Mouse (Mus musculus): ENCODE measurements at regions not wholly inside any gene's neighbourhood (a gene's known extent, or its start where the extent isn't known, plus 50 kb on each side); places are given as distances from the start of the nearest gene placed in this dataset.

DNA sequence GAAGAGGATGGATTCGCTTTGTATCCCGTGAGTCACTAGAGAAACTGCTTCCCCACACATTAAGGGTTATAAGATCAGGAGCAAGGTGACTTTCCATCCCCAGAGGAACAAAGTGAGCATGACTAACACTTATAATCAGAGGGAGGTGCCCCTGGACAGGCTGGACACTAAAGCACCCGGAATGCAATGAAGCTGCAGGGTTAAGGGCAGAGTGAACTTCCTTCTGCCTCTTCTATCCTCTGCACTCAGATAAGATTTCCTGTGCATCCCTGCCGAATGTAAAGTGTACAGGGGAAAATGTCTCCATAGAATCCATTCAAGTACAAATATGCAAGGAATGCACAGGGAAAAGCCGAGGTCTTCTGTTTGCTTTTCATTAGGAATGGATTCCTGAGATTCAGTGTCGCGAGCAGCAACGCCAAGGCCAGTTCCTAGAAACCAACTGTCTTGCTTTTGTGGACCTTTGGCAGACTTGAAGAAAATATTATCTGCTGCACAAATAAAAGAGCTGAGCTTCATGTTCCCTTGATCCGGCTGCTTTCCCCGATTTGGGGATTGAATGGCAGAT is 58.5 kb upstream of the Fbxl7 start:
- ATAC-seq (ENCODE audit: low read depth): no peak
- no peak overlapping the region for H3K27ac ChIP-seq (replicated peaks)

DNA sequence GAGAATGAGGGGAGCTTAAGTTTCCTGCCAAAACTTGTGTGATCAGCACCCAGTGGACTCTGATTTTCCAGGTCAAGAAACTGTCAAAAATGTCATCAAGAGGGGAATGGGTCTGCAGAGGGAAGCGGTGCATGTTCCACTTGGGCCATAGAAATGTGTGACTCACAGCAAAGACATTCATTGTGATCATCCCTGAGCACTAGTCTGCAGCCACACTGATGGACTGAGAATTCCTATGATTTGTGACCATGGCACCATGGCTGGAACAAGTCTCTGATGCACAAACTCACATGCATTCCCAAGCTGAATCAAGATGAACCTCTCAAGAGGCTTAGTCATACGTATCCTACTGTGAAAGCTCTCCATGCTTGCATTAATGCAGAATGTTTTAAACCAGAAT is 63.6 kb upstream of the Fbxl7 start:
- ATAC-seq (ENCODE audit: low read depth): no peak
- no peak overlapping the region for H3K4me3 ChIP-seq
- no peaks in the 10 kb centered on the region for H3K27me3 ChIP-seq
- H3K36me3 ChIP-seq: no peaks in the 10 kb centered on the region
- no peak overlapping the region for H3K4me2 ChIP-seq
- H3K9ac ChIP-seq: no peak overlapping the region
- H3K27ac ChIP-seq (replicated peaks): no peak overlapping the region
- H3K4me1 ChIP-seq (replicated peaks): peaks cover 3% of the 10 kb centered on the region; the same call in 1 of the 2 replicates
- 97% methylated on average over 2 of the region's 2 CpGs for WGBS
- H3K9me3 ChIP-seq: no peaks in the 10 kb centered on the region

More for the DNA sequence above, 58.5 kb upstream of the Fbxl7 start:
- no peaks in the 10 kb centered on the region for H3K27me3 ChIP-seq
- 25% methylated on average over 10 of the region's 10 CpGs for WGBS
- no peaks in the 10 kb centered on the region for H3K36me3 ChIP-seq
- no peaks in the 10 kb centered on the region for H3K9me3 ChIP-seq
- no peak overlapping the region; the same call in 1 of the 2 replicates for H3K4me2 ChIP-seq
- H3K9ac ChIP-seq: no peak overlapping the region
- H3K4me1 ChIP-seq (replicated peaks): peaks cover 5% of the 10 kb centered on the region; the same call in 1 of the 2 replicates
- no peak overlapping the region for H3K4me3 ChIP-seq

DNA sequence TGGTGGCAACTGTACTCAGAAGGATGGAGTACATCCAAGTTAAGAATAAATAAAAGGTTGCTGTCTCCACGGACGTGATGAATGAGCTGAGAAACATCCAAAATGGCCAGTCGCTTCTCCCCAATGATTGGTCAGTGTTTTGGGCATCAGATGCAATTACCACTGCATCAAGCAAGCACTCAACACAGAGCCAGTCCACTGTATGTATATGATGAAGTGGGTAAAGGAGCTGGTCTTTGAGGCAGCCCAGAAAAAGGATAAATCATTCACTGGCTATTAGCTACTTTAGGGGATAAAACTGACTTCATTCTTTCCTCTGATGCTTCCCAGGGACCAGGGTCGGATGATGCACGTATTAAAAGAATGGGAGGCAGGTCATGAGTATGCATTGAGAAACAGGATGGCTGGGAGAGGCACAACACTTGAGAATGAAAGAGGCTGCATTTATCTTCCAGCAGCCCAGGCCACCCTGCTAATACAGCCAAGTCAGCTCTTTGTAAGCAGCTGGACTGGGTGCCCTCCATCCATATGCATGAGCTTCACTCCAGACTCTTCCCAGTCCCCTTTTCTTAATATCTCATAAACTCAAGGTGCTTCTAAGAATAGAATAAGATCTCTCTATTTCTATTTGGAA is 73.1 kb upstream of the Fbxl7 start:
- H3K4me2 ChIP-seq: no peak overlapping the region
- peak; percentile 71; the same call in 1 of the 2 replicates for ATAC-seq (ENCODE audit: low read depth)
- WGBS: 41% methylated on average over 5 of the region's 5 CpGs
- no peak overlapping the region for H3K27ac ChIP-seq (replicated peaks)
- peaks cover 7% of the 10 kb centered on the region for H3K4me1 ChIP-seq (replicated peaks)
- no peak overlapping the region for H3K9ac ChIP-seq
- H3K36me3 ChIP-seq: no peaks in the 10 kb centered on the region
- H3K9me3 ChIP-seq: no peaks in the 10 kb centered on the region
- no peaks in the 10 kb centered on the region for H3K27me3 ChIP-seq
- H3K4me3 ChIP-seq: no peak overlapping the region

DNA sequence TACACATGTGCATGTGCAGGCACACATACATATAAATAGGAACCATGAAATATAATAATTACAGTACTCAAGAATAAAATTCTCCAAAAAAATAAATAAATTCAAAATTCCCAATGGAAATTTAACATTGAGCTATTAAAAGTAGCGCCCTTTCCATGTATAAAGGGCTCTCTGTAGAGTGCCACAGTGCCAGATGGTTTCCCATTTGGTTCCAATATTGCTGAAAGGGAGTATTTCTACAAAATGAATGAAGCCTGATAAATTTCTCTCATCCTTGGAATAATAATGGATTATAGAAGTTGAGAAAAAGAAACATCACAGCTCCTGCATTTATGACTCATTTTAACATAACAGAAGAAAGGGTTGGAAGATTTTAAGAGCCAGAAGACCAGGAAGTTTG is 75.4 kb upstream of the Fbxl7 start:
- ATAC-seq (ENCODE audit: low read depth): no peak
- no peak overlapping the region for H3K27ac ChIP-seq (replicated peaks)
- no peak overlapping the region for H3K9ac ChIP-seq
- WGBS: 85% methylated on average over 1 of the region's 1 CpGs
- H3K9me3 ChIP-seq: no peaks in the 10 kb centered on the region
- H3K27me3 ChIP-seq: no peaks in the 10 kb centered on the region
- H3K36me3 ChIP-seq: no peaks in the 10 kb centered on the region
- no peak overlapping the region for H3K4me3 ChIP-seq
- no peak overlapping the region for H3K4me2 ChIP-seq
- peaks cover 7% of the 10 kb centered on the region for H3K4me1 ChIP-seq (replicated peaks)

DNA sequence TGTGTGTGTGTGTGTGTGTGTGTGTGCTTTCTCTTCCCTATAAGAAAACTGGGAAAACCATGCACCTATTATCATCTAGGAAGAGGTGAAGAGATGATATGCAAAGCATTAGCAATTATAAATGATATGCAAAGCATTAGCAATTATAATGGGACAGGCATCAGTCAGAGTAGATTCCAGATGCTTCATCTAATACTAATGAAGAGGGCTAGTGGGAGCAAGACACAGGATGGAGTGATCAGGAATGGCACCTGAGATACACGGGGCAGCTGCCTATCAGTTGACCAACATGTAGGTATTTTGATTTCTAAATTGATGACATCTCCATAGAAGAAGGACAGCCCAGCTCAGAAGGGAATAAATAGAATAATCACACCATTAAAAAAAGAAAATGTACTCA is 97.7 kb upstream of the Fbxl7 start:
- Histone ChIP-seq H3K9ac (no peak overlapping the region), H3K9me3 (no peaks in the 10 kb centered on the region), H3K27me3 (no peaks in the 10 kb centered on the region), H3K4me1 (replicated peaks) (no peaks in the 10 kb centered on the region), H3K27ac (replicated peaks) (no peak overlapping the region), H3K36me3 (no peaks in the 10 kb centered on the region), H3K4me3 (no peak overlapping the region), H3K4me2 (no peak overlapping the region)
- 78% methylated on average over 1 of the region's 1 CpGs for WGBS
- ATAC-seq (ENCODE audit: low read depth): no peak

DNA sequence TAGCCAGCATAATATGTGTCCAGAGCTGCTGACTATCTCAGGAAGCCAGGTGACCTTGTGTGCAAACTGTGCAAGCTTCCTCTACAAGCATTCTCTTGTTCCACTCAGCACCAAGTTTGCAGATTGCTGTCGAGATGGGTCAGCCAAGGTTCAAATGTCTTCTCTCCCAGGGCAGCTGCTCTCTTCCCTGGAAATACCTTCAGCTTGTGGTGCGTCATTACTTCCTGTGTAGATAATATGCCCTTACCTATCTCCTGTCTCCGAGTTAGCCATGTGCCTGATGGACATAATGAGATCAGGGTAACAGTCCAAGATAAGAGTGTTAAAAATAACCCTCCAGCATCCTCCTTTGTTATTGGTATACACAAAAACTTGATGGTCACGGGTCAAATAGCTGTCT is 113.7 kb upstream of the Fbxl7 start:
- no peaks in the 10 kb centered on the region for H3K36me3 ChIP-seq
- H3K9ac ChIP-seq: no peak overlapping the region
- 79% methylated on average over 4 of the region's 4 CpGs for WGBS
- H3K9me3 ChIP-seq: peaks cover 3% of the 10 kb centered on the region; the same call in 1 of the 2 replicates
- no peak for ATAC-seq (ENCODE audit: low read depth)
- H3K4me3 ChIP-seq: no peak overlapping the region
- H3K27me3 ChIP-seq: no peaks in the 10 kb centered on the region
- H3K4me1 ChIP-seq (replicated peaks): peaks cover 5% of the 10 kb centered on the region
- H3K4me2 ChIP-seq: no peak overlapping the region
- no peak overlapping the region for H3K27ac ChIP-seq (replicated peaks)

DNA sequence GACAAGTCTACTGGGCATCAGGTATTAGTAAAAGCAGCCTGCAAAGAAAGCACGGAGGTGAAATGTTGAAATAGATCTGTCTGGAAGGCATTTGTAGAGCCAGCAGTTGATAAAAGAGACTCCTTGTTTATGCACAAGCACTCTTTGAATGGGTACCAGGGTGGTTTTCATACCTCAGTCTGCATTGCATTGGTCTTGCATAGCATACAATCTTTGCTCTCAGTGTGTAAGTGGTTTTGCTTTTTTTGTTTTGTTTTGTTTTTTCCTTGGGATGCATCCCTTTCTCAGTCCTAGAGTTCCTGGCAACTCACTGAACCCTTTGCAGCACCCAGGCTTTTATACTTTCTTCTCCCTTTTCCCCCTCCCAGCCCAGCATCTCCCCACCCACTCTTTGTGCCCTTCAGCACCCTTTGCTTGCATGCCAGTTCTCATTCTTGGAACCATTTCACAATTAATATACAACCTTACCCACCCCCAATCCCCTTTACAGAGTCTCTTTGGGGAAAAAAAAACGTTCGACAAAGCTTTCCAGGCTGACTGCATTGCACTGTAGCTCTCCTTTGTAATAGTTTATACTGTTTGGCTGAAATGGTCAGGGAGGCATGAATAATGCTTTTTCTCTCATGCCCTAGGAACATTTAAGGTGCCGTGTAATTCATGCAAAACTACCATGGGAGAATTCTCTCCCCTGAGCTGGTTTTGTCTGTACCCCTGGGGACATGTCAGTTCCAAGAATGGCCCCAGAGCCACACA is 118.7 kb upstream of the Fbxl7 start:
- peak overlapping the region; percentile 28; the same call in 1 of the 2 replicates for H3K27ac ChIP-seq (replicated peaks)
- H3K4me2 ChIP-seq: no peak overlapping the region
- H3K9ac ChIP-seq: no peak overlapping the region
- no peak overlapping the region for H3K4me3 ChIP-seq
- H3K9me3 ChIP-seq: no peaks in the 10 kb centered on the region
- peaks cover 12% of the 10 kb centered on the region for H3K4me1 ChIP-seq (replicated peaks)
- WGBS: 10% methylated on average over 4 of the region's 4 CpGs
- no peaks in the 10 kb centered on the region for H3K36me3 ChIP-seq
- H3K27me3 ChIP-seq: no peaks in the 10 kb centered on the region
- ATAC-seq (ENCODE audit: low read depth): peak; percentile 77

DNA sequence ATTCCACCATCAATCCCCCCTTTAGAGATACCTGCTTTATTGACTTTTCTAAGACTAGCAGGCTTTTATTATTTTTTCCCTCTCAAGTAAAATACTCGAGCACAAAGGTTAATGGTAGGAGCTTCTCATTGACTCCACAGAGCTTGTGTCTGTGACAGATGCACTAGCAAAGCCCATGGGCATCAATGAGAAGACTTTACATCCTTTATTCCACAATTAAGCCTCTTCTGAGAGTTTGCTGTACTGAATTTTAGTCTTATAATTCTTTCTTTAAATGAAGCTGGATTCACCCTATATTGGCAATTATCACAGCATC is 119.2 kb upstream of the Fbxl7 start:
- Histone ChIP-seq H3K9me3 (no peaks in the 10 kb centered on the region), H3K27me3 (no peaks in the 10 kb centered on the region), H3K4me2 (no peak overlapping the region), H3K27ac (replicated peaks) (no peak overlapping the region), H3K4me1 (replicated peaks) (peaks cover 12% of the 10 kb centered on the region), H3K4me3 (no peak overlapping the region), H3K9ac (no peak overlapping the region), H3K36me3 (no peaks in the 10 kb centered on the region)
- no peak for ATAC-seq (ENCODE audit: low read depth)
- 11% methylated on average over 1 of the region's 1 CpGs for WGBS

DNA sequence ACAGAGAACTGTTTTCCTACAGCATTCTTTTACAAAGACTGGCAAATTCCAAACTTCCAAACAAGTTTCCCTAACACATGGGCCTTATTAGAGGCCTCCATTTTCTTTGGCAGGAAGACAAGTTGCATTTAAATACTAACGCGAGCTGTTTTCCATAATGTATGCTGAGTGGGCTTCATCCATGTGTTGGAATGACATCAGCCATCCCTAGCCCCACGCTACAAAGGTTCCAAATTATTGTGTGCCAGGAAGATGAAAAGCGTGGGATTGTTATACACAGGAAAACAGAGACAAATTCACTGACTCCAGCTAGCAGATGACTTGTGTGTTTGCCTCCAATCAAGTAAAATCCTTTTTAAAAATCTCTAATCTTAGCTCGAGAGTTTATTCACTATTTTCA is 125.1 kb upstream of the Fbxl7 start:
- Histone ChIP-seq H3K27me3 (no peaks in the 10 kb centered on the region), H3K4me3 (no peak overlapping the region), H3K36me3 (no peaks in the 10 kb centered on the region), H3K4me2 (no peak overlapping the region), H3K27ac (replicated peaks) (no peak overlapping the region), H3K9me3 (no peaks in the 10 kb centered on the region), H3K4me1 (replicated peaks) (no peaks in the 10 kb centered on the region), H3K9ac (no peak overlapping the region)
- 70% methylated on average over 5 of the region's 5 CpGs for WGBS
- ATAC-seq (ENCODE audit: low read depth): no peak

DNA sequence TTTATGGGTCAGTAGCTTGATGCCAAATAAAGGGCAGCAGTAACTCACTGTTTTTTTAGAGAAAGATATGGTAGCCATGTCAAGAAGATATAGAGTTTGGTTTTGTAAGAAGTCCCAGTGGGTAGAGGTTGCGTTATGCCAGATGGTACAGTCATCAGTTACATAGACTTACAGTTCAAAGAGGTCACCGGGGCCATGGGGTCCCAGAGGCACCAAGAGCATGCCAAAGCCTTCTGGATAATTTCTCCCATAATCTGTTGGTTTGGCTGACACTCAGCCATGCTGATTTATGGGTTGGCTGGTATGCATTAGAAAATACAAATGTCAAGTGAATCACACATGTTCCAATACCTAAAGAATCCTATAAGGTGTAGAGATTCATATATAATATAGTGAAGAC is 137.9 kb upstream of the Fbxl7 start:
- no peak overlapping the region for H3K4me3 ChIP-seq
- H3K9me3 ChIP-seq: no peaks in the 10 kb centered on the region
- no peak overlapping the region for H3K9ac ChIP-seq
- H3K4me1 ChIP-seq (replicated peaks): no peaks in the 10 kb centered on the region
- H3K27ac ChIP-seq (replicated peaks): no peak overlapping the region
- WGBS: 67% methylated on average over 2 of the region's 2 CpGs
- H3K27me3 ChIP-seq: no peaks in the 10 kb centered on the region
- ATAC-seq (ENCODE audit: low read depth): no peak
- H3K4me2 ChIP-seq: no peak overlapping the region
- H3K36me3 ChIP-seq: no peaks in the 10 kb centered on the region

DNA sequence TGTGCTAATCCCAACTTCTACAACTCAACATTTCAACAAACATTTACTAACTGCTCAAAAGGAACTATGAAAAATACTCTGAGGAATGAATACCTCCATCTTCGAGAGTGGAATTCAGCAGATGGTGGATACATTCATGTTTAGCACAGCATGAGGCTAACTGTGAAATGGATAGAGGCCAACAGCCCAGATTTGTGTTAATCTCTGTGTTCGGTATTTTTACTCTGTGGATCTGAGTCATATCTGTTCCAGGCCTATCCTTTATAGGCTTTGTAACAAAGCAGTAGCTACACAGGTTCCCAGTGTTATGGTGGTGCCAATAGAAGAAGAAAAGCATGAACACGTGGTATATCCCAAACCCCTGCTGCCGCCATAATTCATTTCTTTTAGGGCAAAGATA is 148.4 kb upstream of the Fbxl7 start:
- WGBS: 81% methylated on average over 4 of the region's 4 CpGs
- no peaks in the 10 kb centered on the region for H3K9me3 ChIP-seq

DNA sequence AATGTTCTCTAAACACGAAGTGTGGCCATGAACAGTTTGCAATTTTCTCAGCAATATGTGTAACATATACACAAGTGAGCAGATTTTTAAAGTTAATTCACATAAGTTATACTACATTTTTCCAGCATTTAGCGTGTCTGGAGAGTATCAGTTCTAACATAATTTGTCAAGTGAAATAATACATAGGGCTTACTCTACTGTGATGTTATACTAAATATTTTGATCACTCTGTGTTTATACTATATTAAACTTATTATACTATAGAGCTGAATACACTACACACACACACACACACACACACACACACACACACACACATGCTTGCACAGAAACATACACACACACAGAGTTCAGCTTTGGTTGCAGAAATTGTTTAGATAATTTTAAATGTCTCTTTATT is 155.3 kb upstream of the Fbxl7 start:
- Histone ChIP-seq H3K4me2 (no peak overlapping the region), H3K4me3 (no peak overlapping the region), H3K27me3 (no peaks in the 10 kb centered on the region), H3K4me1 (replicated peaks) (no peaks in the 10 kb centered on the region), H3K9me3 (no peaks in the 10 kb centered on the region), H3K36me3 (no peaks in the 10 kb centered on the region), H3K27ac (replicated peaks) (no peak overlapping the region), H3K9ac (no peak overlapping the region)
- ATAC-seq (ENCODE audit: low read depth): no peak
- 87% methylated on average over 2 of the region's 2 CpGs for WGBS

More for the DNA sequence above, 148.4 kb upstream of the Fbxl7 start:
- no peak overlapping the region for H3K4me2 ChIP-seq
- ATAC-seq (ENCODE audit: low read depth): no peak
- no peak overlapping the region for H3K4me3 ChIP-seq
- H3K36me3 ChIP-seq: no peaks in the 10 kb centered on the region
- H3K27ac ChIP-seq (replicated peaks): no peak overlapping the region
- no peak overlapping the region for H3K9ac ChIP-seq
- H3K4me1 ChIP-seq (replicated peaks): no peaks in the 10 kb centered on the region
- H3K27me3 ChIP-seq: no peaks in the 10 kb centered on the region

Measured in neural tube, embryonic 13.5 days (tissue).